Mouse (Mus musculus): Measurements from ENCODE around the gene Acin1. TPM values are rescaled to one million over a fixed set of nuclear protein-coding genes. Genes with fewer than 3 reads are reported as not detected.
A peak's percentile ranks its signal among the peaks of the same experiment; 100 is the strongest.

The Acin1 gene
- polyA plus RNA-seq, 1 experiment from 2014 or later = 150 TPM

- no peak for ATAC-seq
- Histone ChIP-seq H3K4me2 (ENCODE audit: low read length) (no peak overlapping the region), H3K9ac (replicated peaks; ENCODE audit: low read depth, low read length) (no peak overlapping the region), H3K27me3 (replicated peaks; ENCODE audit: control insufficient read depth, insufficient read depth, low read length) (no peaks in the 10 kb centered on the region), H3K4me1 (replicated peaks; ENCODE audit: control insufficient read depth, insufficient read depth, low read length) (no peaks in the 10 kb centered on the region), H3K4me3 (replicated peaks; ENCODE audit: low read length) (no peak overlapping the region), H3K9me3 (ENCODE audit: control insufficient read depth, low read length) (no peaks in the 10 kb centered on the region), H3K36me3 (ENCODE audit: control insufficient read depth, insufficient read depth) (no peaks in the 10 kb centered on the region), H3K27ac (ENCODE audit: low read length) (no peak overlapping the region)
- WGBS = 80% methylated on average over 6 of the region's 6 CpGs
Observed at GRCm38 (mm10) chr14:54610648-54611047, 76.1 kb downstream of the Acin1 start.

DNA sequence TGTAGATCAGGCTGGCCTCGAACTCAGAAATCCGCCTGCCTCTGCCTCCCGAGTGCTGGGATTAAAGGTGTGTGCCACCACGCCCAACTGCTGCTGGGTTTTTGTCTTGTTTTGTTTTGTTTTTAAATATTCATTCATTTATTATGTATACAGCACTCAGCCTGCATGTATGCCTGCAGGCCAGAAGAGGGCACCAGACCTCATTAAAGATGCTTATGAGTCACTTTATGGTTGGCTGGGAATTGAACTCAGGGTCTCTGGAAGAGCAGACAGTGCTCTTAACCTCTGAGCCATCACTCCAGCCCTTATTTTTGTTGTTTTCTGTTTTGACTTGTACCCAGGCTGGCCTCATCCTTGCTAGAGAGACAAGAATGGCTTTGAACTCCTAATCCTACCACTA lies 76.8 kb downstream of the Acin1 start:
- H3K27me3 ChIP-seq (replicated peaks; ENCODE audit: control insufficient read depth, insufficient read depth, low read length) = no peaks in the 10 kb centered on the region
- no peaks in the 10 kb centered on the region for H3K36me3 ChIP-seq (ENCODE audit: control insufficient read depth, insufficient read depth)
- 0 out of 2 replicates have a peak, but pooled peaks cover 2% of the 10 kb centered on the region for H3K4me1 ChIP-seq (replicated peaks; ENCODE audit: control insufficient read depth, insufficient read depth, low read length)
- no peaks in the 10 kb centered on the region for H3K9me3 ChIP-seq (ENCODE audit: control insufficient read depth, low read length)
- ATAC-seq = no peak
- no peak overlapping the region for H3K4me2 ChIP-seq (ENCODE audit: low read length)
- 78% methylated on average over 4 of the region's 4 CpGs for WGBS
- H3K27ac ChIP-seq (ENCODE audit: low read length) = no peak overlapping the region
- H3K9ac ChIP-seq (replicated peaks; ENCODE audit: low read depth, low read length) = no peak overlapping the region
- H3K4me3 ChIP-seq (replicated peaks; ENCODE audit: low read length) = no peak overlapping the region

GRCm38 (mm10) chr14:54609245-54609644 lies 77.5 kb downstream of the Acin1 start:
- no peak overlapping the region for H3K9ac ChIP-seq (replicated peaks; ENCODE audit: low read depth, low read length)
- H3K27ac ChIP-seq (ENCODE audit: low read length) = no peak overlapping the region
- no peak for ATAC-seq
- 0 out of 2 replicates have a peak, but pooled peaks cover 5% of the 10 kb centered on the region for H3K4me1 ChIP-seq (replicated peaks; ENCODE audit: control insufficient read depth, insufficient read depth, low read length)
- no peaks in the 10 kb centered on the region for H3K9me3 ChIP-seq (ENCODE audit: control insufficient read depth, low read length)
- no peaks in the 10 kb centered on the region for H3K27me3 ChIP-seq (replicated peaks; ENCODE audit: control insufficient read depth, insufficient read depth, low read length)
- 64% methylated on average over 4 of the region's 4 CpGs for WGBS
- H3K4me2 ChIP-seq (ENCODE audit: low read length) = no peak overlapping the region
- H3K36me3 ChIP-seq (ENCODE audit: control insufficient read depth, insufficient read depth) = no peaks in the 10 kb centered on the region
- no peak overlapping the region for H3K4me3 ChIP-seq (replicated peaks; ENCODE audit: low read length)

- Histone ChIP-seq H3K9ac (replicated peaks; ENCODE audit: low read depth, low read length) (no peak overlapping the region), H3K4me3 (replicated peaks; ENCODE audit: low read length) (no peak overlapping the region), H3K9me3 (ENCODE audit: control insufficient read depth, low read length) (no peaks in the 10 kb centered on the region), H3K27me3 (replicated peaks; ENCODE audit: control insufficient read depth, insufficient read depth, low read length) (no peaks in the 10 kb centered on the region), H3K4me1 (replicated peaks; ENCODE audit: control insufficient read depth, insufficient read depth, low read length) (peaks cover 12% of the 10 kb centered on the region), H3K4me2 (ENCODE audit: low read length) (no peak overlapping the region), H3K36me3 (ENCODE audit: control insufficient read depth, insufficient read depth) (no peaks in the 10 kb centered on the region), H3K27ac (ENCODE audit: low read length) (no peak overlapping the region)
- 63% methylated on average over 8 of the region's 8 CpGs for WGBS
- ATAC-seq = no peak
Observed at GRCm38 (mm10) chr14:54607226-54607625, 79.5 kb downstream of the Acin1 start.

DNA sequence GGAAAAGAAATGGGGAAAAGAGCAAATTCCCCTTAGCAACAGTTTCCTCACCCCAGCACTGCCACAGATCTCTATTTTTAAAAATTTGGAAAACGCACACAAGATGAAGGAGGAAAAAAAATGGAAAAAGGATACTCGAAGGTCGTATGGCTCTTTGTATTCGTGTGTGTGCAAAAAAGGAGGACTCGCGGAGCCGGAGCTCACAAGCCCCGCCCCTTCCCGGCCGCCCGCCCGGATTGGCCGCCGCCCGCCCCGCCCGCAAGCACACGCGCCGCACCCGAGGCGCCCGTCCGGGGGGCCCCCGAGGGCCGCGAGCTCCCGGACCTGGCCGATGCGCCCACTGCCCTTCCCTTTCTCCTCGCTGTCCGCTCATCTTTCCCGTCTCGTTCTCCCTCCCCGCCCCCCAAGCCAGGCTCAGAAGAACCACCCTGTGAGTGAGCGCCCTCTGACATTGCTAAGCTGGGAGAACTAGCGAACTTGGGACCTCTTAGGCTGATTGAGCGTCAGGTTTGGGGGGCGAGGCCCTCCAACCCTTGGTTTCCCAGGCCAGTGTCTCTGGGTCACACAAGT lies 80.9 kb downstream of the Acin1 start, which contains the start of gene 4931414P19Rik:
Gene 4931414P19Rik (minus strand): TSS at position 242 of the 570 bp plus-strand sequence.
- Histone ChIP-seq H3K4me2 (ENCODE audit: low read length) (peak within 1 kb of the TSS; percentile 62), H3K9me3 (ENCODE audit: control insufficient read depth, low read length) (no peaks in the 10 kb centered on the region), H3K27me3 (replicated peaks; ENCODE audit: control insufficient read depth, insufficient read depth, low read length) (no peaks in the 10 kb centered on the region), H3K9ac (replicated peaks; ENCODE audit: low read depth, low read length) (peak within 1 kb of the TSS; percentile 60), H3K4me1 (replicated peaks; ENCODE audit: control insufficient read depth, insufficient read depth, low read length) (peaks cover 14% of the 10 kb centered on the region), H3K4me3 (replicated peaks; ENCODE audit: low read length) (peak within 1 kb of the TSS; percentile 51), H3K36me3 (ENCODE audit: control insufficient read depth, insufficient read depth) (no peaks in the 10 kb centered on the region), H3K27ac (ENCODE audit: low read length) (peak within 1 kb of the TSS; percentile 65)
- peak; percentile 26 for ATAC-seq
- 0% methylated on average over 32 of the region's 39 CpGs for WGBS

DNA sequence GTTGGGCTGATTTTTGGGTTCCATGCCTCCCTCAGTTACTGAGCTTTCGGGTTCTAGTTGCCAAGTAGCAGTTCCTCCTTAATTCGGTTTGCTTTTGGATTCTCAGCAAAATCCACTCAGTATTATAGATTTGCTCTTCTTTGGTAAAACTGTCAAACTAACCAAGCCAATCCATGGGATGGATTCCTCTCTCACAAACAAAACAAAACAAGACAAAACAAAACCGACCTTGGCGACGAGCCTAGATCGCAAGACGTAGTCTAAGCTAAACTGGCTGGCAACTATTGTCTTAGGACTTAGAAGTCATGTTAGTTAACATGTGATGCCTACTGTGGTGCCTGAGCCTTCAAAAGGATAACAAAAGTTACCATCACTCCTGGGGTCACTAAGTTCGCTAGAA lies 83.0 kb downstream of the Acin1 start:
- H3K9me3 ChIP-seq (ENCODE audit: control insufficient read depth, low read length) = no peaks in the 10 kb centered on the region
- peaks cover 14% of the 10 kb centered on the region for H3K4me1 ChIP-seq (replicated peaks; ENCODE audit: control insufficient read depth, insufficient read depth, low read length)
- H3K4me3 ChIP-seq (replicated peaks; ENCODE audit: low read length) = peak overlapping the region; percentile 81
- H3K27me3 ChIP-seq (replicated peaks; ENCODE audit: control insufficient read depth, insufficient read depth, low read length) = no peaks in the 10 kb centered on the region
- peak overlapping the region; percentile 75 for H3K27ac ChIP-seq (ENCODE audit: low read length)
- no peak for ATAC-seq
- WGBS = 80% methylated on average over 8 of the region's 8 CpGs
- peak overlapping the region; percentile 49 for H3K4me2 ChIP-seq (ENCODE audit: low read length)
- H3K9ac ChIP-seq (replicated peaks; ENCODE audit: low read depth, low read length) = no peak overlapping the region
- H3K36me3 ChIP-seq (ENCODE audit: control insufficient read depth, insufficient read depth) = no peaks in the 10 kb centered on the region

DNA sequence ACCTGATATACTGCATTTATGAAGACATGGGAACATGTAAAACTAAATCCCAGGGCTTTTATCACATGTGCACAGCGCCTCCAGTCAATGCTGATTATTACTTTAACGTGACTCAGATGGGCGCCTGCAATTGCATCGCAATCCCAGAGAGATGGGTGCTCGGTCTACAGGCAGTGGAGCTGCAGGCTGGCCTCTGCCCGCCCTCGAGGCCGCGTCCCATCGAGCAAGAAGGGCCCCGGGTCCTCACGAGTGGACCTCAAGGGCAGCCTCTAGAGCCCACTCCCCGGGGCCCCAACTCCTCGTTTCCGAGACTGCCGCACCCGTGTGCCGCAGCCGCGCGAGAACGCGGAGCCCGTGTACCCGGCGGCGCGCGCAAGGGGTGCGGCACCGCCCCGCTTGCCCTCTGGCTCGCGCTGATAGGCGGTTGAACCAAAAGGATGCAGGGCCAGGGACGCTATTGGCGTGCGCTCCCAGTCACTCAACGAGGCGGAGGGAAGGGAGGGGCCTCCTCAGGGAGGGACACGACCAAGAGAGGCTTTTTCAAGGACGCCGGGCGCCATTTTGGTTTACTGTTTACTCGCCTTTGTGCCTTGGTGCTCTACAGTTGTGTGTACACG lies 83.6 kb downstream of the Acin1 start:
- Histone ChIP-seq H3K27ac (ENCODE audit: low read length) (peak overlapping the region; percentile 98), H3K9me3 (ENCODE audit: control insufficient read depth, low read length) (no peaks in the 10 kb centered on the region), H3K9ac (replicated peaks; ENCODE audit: low read depth, low read length) (peak overlapping the region; percentile 91), H3K4me3 (replicated peaks; ENCODE audit: low read length) (peak overlapping the region; percentile 81), H3K4me2 (ENCODE audit: low read length) (peak overlapping the region; percentile 49), H3K36me3 (ENCODE audit: control insufficient read depth, insufficient read depth) (no peaks in the 10 kb centered on the region), H3K4me1 (replicated peaks; ENCODE audit: control insufficient read depth, insufficient read depth, low read length) (peaks cover 14% of the 10 kb centered on the region), H3K27me3 (replicated peaks; ENCODE audit: control insufficient read depth, insufficient read depth, low read length) (no peaks in the 10 kb centered on the region)
- WGBS = under 1% methylated on average over 46 of the region's 46 CpGs
- peak; percentile 99 for ATAC-seq

DNA sequence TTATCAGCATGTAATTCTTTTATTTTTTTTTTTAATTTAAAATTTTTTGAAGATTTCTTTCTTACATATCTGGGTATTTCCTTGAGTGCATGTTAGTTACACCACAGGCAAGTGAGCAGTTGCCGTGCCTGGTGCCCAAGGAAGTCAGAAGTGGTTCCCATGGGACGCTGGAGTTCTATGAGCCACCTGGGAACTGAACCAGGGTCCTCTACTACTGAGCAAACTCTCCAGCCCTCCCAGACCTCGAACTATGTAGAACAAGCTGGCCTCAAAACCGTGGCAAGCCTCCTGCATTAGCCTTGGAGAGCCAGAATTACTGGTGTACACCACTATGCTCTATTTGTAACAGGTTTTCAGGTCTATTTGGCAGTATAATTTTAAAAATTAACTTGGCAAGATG lies 84.1 kb downstream of the Acin1 start:
- H3K4me2 ChIP-seq (ENCODE audit: low read length) = peak overlapping the region; percentile 49
- WGBS = 37% methylated on average over 4 of the region's 4 CpGs
- ATAC-seq = peak; percentile 16

GRCm38 (mm10) chr14:54601601-54602000 lies 85.1 kb downstream of the Acin1 start:
- 85% methylated on average over 2 of the region's 2 CpGs for WGBS
- peaks cover 14% of the 10 kb centered on the region for H3K4me1 ChIP-seq (replicated peaks; ENCODE audit: control insufficient read depth, insufficient read depth, low read length)
- H3K9me3 ChIP-seq (ENCODE audit: control insufficient read depth, low read length) = no peaks in the 10 kb centered on the region
- H3K27ac ChIP-seq (ENCODE audit: low read length) = no peak overlapping the region
- no peaks in the 10 kb centered on the region for H3K36me3 ChIP-seq (ENCODE audit: control insufficient read depth, insufficient read depth)
- no peak overlapping the region for H3K9ac ChIP-seq (replicated peaks; ENCODE audit: low read depth, low read length)
- ATAC-seq = no peak
- H3K4me3 ChIP-seq (replicated peaks; ENCODE audit: low read length) = no peak overlapping the region
- H3K4me2 ChIP-seq (ENCODE audit: low read length) = no peak overlapping the region
- H3K27me3 ChIP-seq (replicated peaks; ENCODE audit: control insufficient read depth, insufficient read depth, low read length) = no peaks in the 10 kb centered on the region

More for the DNA sequence above, 84.1 kb downstream of the Acin1 start:
- peak overlapping the region; percentile 81 for H3K4me3 ChIP-seq (replicated peaks; ENCODE audit: low read length)
- H3K9ac ChIP-seq (replicated peaks; ENCODE audit: low read depth, low read length) = peak overlapping the region; percentile 91
- no peaks in the 10 kb centered on the region for H3K9me3 ChIP-seq (ENCODE audit: control insufficient read depth, low read length)
- no peaks in the 10 kb centered on the region for H3K36me3 ChIP-seq (ENCODE audit: control insufficient read depth, insufficient read depth)
- H3K27ac ChIP-seq (ENCODE audit: low read length) = peak overlapping the region; percentile 98
- H3K4me1 ChIP-seq (replicated peaks; ENCODE audit: control insufficient read depth, insufficient read depth, low read length) = peaks cover 14% of the 10 kb centered on the region
- no peaks in the 10 kb centered on the region for H3K27me3 ChIP-seq (replicated peaks; ENCODE audit: control insufficient read depth, insufficient read depth, low read length)
